Mouse (Mus musculus): Measurements from ENCODE around the gene Heg1.

GRCm38 (mm10) chr16:33785092-33785704 is 101.0 kb downstream of the Heg1 start:
- no peak for TF ChIP-seq CTCF (IDR thresholded peaks at IDR 0.05)
- TF ChIP-seq EP300 (IDR thresholded peaks at IDR 0.05): no peak
